Mouse (Mus musculus): ENCODE measurements at regions not wholly inside any gene's neighbourhood (a gene's known extent, or its start where the extent isn't known, plus 50 kb on each side); places are given as distances from the start of the nearest gene placed in this dataset.

- peak; percentile 6 for DNase-seq
Observed at GRCm38 (mm10) chr2:95232135-95232772, 794.3 kb upstream of the Api5 start.

DNA sequence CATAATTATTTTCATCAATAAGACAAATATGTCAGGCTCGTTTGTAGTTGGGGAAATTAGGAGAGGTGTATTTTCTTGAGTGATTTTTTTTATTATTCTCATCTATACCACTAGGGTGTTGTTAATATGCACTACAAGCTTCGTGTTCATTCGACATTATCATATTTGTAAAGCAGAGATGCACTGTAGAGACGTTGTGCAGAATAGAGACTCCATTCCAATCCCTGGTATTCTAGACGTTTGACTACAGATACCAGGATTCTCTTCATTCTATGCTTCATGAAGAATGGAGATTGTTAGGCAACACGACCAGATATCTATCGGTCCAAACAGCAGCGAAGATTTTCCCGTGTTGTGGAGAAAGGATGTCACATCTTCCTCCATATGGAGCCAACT, 793.8 kb upstream of the Api5 start:
- DNase-seq, result no peak

GRCm38 (mm10) chr2:95229386-95229785, 791.5 kb upstream of the Api5 start:
- no peak for DNase-seq

DNA sequence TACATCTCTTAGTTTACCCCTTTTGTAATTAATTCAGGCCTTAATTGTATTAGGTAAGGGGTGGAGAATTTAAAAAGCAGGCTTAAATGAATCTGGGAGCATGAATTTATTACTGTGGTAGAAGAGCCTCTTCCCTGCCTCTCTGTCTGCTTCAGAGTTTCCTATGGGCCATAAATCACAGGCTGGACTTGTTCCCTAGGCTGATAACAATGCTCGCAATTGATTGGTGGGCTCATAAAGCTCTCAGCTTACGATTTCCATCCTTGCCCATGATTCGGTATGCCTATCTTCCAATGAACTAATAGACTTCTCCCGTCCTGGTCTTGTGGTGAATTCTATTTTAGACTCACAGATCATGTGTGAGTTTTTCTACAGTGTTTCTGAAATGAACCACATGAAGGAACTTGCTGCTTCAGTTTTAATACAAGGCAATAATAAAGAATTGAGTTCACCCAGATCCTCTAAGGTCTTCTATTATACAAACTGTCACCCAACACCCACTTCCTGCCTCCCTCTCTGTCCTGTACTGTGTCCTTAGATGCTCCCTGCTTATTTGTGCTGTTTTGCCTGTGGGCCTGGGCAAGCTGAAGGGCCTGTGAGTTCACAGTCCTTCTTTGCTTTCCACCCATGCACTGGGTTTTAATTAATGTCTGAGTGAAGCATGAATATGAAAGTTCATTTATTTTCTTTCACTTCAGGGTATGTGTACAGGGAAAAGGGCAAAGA, 772.4 kb upstream of the Api5 start:
- no peak for DNase-seq
